Mouse (Mus musculus) forebrain, embryonic 10.5 days (tissue): ENCODE measurements around the gene Dnah7a. TPM values are rescaled to one million over a fixed set of nuclear protein-coding genes. Genes with fewer than 3 reads are reported as not detected.
"Not testable (repeated sequence)": the region's sequence is repeated elsewhere in the genome, so short reads cannot be mapped to it uniquely, and the experiment has no call there.

Source experiments
- DNase-seq: peaks from one replicate; pipeline ENCODE4 v3.0.0-alpha.2; 2017; ENCODE audit warnings: low spot score; ENCODE audit errors: extremely low spot score
- H3K27ac ChIP-seq: fragments of 300-500 bp; sonication (generic); 2 replicates; pipeline ENCODE4 v1.5.1; 2016; ENCODE audit warnings: mild to moderate bottlenecking
- H3K27me3 ChIP-seq: fragments of 300-500 bp; sonication (generic); 2 replicates; pipeline ENCODE4 v1.6.1; 2016; ENCODE audit warnings: mild to moderate bottlenecking; ENCODE audit not compliant: poor library complexity, severe bottlenecking
- H3K36me3 ChIP-seq: fragments of 300-500 bp; sonication (generic); replicated peaks from 2 replicates; pipeline ENCODE4 v1.6.1; 2016; ENCODE audit warnings: mild to moderate bottlenecking, moderate library complexity
- H3K4me1 ChIP-seq: fragments of 300-500 bp; sonication (generic); 2 replicates; pipeline ENCODE4 v1.6.1; 2016
- H3K4me3 ChIP-seq: fragments of 300-500 bp; sonication (generic); 2 replicates; pipeline ENCODE4 v1.5.1; 2016; ENCODE audit warnings: mild to moderate bottlenecking, moderate library complexity
- H3K9me3 ChIP-seq: fragments of 300-500 bp; sonication (generic); 2 replicates; pipeline ENCODE4 v1.6.1; 2016; ENCODE audit warnings: mild to moderate bottlenecking, moderate library complexity
- whole genome bisulfite sequencing: fragments of 180-500 bp; shearing (Covaris S2); methylation state at CpG from one replicate; pipeline ENCODE4 v1.1.7; 2016; 5-methylcytosine and 5-hydroxymethylcytosine counted together
- polyA plus RNA-seq: library from polyadenylated mRNA; unstranded; fragments of >200 nt; fragmentation: Nextera tagmentation; extraction: Ambion mirVana; gene quantifications from 2 replicates; pipeline ENCODE4 v1.2.1, GENCODE M21; 2016

Gene Dnah7a
- polyA plus RNA-seq, 1 experiment from 2014 or later = 9.6 TPM

- not testable (repeated sequence) for DNase-seq, H3K27ac ChIP-seq, H3K36me3 ChIP-seq, H3K9me3 ChIP-seq, H3K4me1 ChIP-seq, H3K27me3 ChIP-seq, H3K4me3 ChIP-seq
- WGBS = 94% methylated on average over 3 of the region's 3 CpGs
These were observed 267.4 kb downstream of the Dnah7a start for GRCm38 (mm10) chr1:53439173-53439572.

GRCm38 (mm10) chr1:53432433-53432832 is 274.2 kb downstream of the Dnah7a start:
- H3K4me1 ChIP-seq, H3K27me3 ChIP-seq, H3K9me3 ChIP-seq, H3K27ac ChIP-seq, DNase-seq, H3K36me3 ChIP-seq, H3K4me3 ChIP-seq: not testable (repeated sequence)
- WGBS = 89% methylated on average over 2 of the region's 2 CpGs

GRCm38 (mm10) chr1:53405803-53406325 is 300.7 kb downstream of the Dnah7a start:
- 79% methylated on average over 3 of the region's 3 CpGs for WGBS
- no peaks in the 10 kb centered on the region for H3K9me3 ChIP-seq
- DNase-seq = no peak
- no peaks in the 10 kb centered on the region for H3K27me3 ChIP-seq
- H3K4me1 ChIP-seq = no peaks in the 10 kb centered on the region
- no peak overlapping the region for H3K27ac ChIP-seq
- no peaks in the 10 kb centered on the region for H3K36me3 ChIP-seq
- no peak overlapping the region for H3K4me3 ChIP-seq

- H3K27ac ChIP-seq, H3K27me3 ChIP-seq, H3K36me3 ChIP-seq, H3K4me1 ChIP-seq, DNase-seq, H3K9me3 ChIP-seq: not testable (repeated sequence)
- peak overlapping the region; percentile 12; the same call in 1 of the 2 replicates for H3K4me3 ChIP-seq
- WGBS = 34% methylated on average over 21 of the region's 21 CpGs
These were observed 312.4 kb downstream of the Dnah7a start for GRCm38 (mm10) chr1:53393936-53394760.

GRCm38 (mm10) chr1:53388762-53389161 is 317.8 kb downstream of the Dnah7a start:
- peaks cover 16% of the 10 kb centered on the region for H3K9me3 ChIP-seq
- WGBS = 98% methylated on average over 14 of the region's 14 CpGs
- H3K4me1 ChIP-seq = peaks cover under 1% of the 10 kb centered on the region
- DNase-seq = no peak
- no peak overlapping the region for H3K27ac ChIP-seq
- H3K36me3 ChIP-seq = no peaks in the 10 kb centered on the region
- H3K4me3 ChIP-seq = no peak overlapping the region
- H3K27me3 ChIP-seq = no peaks in the 10 kb centered on the region

- Histone ChIP-seq H3K4me3 (no peak overlapping the region), H3K4me1 (no peaks in the 10 kb centered on the region), H3K27ac (no peak overlapping the region), H3K27me3 (no peaks in the 10 kb centered on the region), H3K9me3 (peaks cover 7% of the 10 kb centered on the region), H3K36me3 (no peaks in the 10 kb centered on the region)
- DNase-seq = no peak
- 71% methylated on average over 6 of the region's 6 CpGs for WGBS
These were observed 322.4 kb downstream of the Dnah7a start for GRCm38 (mm10) chr1:53384085-53384688.

GRCm38 (mm10) chr1:53377731-53378130 is 328.9 kb downstream of the Dnah7a start:
- no peaks in the 10 kb centered on the region for H3K27me3 ChIP-seq
- no peaks in the 10 kb centered on the region for H3K36me3 ChIP-seq
- H3K4me3 ChIP-seq = no peak overlapping the region
- no peaks in the 10 kb centered on the region for H3K9me3 ChIP-seq
- DNase-seq = no peak
- peaks cover 6% of the 10 kb centered on the region; the same call in 1 of the 2 replicates for H3K4me1 ChIP-seq
- 76% methylated on average over 3 of the region's 3 CpGs for WGBS
- H3K27ac ChIP-seq = no peak overlapping the region

- H3K9me3 ChIP-seq, H3K4me3 ChIP-seq, H3K27me3 ChIP-seq, DNase-seq, H3K36me3 ChIP-seq, H3K4me1 ChIP-seq, H3K27ac ChIP-seq: not testable (repeated sequence)
- 90% methylated on average over 2 of the region's 2 CpGs for whole genome bisulfite sequencing
These were observed 330.6 kb downstream of the Dnah7a start for GRCm38 (mm10) chr1:53375965-53376364.

GRCm38 (mm10) chr1:53358988-53359387 is 347.6 kb downstream of the Dnah7a start:
- Histone ChIP-seq H3K27me3 (no peaks in the 10 kb centered on the region), H3K36me3 (no peaks in the 10 kb centered on the region), H3K4me1 (no peaks in the 10 kb centered on the region), H3K27ac (no peak overlapping the region), H3K4me3 (no peak overlapping the region), H3K9me3 (peaks cover 2% of the 10 kb centered on the region; the same call in 1 of the 2 replicates)
- DNase-seq = no peak

GRCm38 (mm10) chr1:53352327-53353261 is 354.0 kb downstream of the Dnah7a start, which contains the start of the genes Asdurf, Gm28551 and Asnsd1:
Asdurf (minus strand) TSS chr1:53352619.
Gm28551 (minus strand) TSS chr1:53352667.
Asnsd1 (minus strand) TSS chr1:53352752.
- peak; percentile 95 for DNase-seq
- Histone ChIP-seq H3K4me1 (peaks cover 7% of the 10 kb centered on the region), H3K9me3 (peaks cover 7% of the 10 kb centered on the region; the same call in 1 of the 2 replicates), H3K4me3 (peak within 1 kb of the TSS; percentile 89), H3K27me3 (no peaks in the 10 kb centered on the region), H3K27ac (peak within 1 kb of the TSS; percentile 95), H3K36me3 (peaks cover 26% of the 10 kb centered on the region)
- WGBS = under 1% methylated on average over 43 of the region's 44 CpGs
